ENCODE assay signal across 15 mouse cellular contexts in the genomic region with DNA sequence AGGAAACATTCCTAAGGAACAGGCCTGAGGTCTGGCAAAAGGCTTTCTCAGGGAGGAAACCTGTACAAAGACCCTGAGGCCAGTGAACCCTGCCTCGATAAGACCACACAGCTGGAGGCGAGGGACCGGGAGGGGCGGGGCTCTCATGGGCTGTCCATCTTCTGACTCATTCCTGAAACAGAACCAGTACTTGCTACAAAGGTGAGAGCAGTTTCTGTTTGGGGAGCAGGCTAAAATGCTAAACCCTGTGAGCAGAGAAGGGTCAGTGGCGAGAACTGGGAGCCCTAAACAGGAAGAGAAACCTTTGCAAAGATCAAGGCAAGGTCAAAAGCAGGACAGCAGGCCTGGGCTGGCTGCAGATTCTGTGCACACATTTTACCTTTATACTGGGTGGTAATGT. TPM values are rescaled to one million over a fixed set of nuclear protein-coding genes. Genes with fewer than 3 reads are reported as not detected.
DNase-seq lines count a peak whose midpoint lies in the region; ATAC-seq and TF ChIP-seq lines count a peak whose summit lies in the region.
"Had no signal": no experiment of that assay in that cellular context is flagged by ENCODE, and none has a peak within 500 bp of the region (broad histone marks: within the 10 kb centered on the region; RNA-seq: fewer than 3 reads in every experiment).

No protein-coding gene starts in this region.

- H3K9ac ChIP-seq in hindbrain, embryonic 14.5 days = no peak overlapping the region
- H3K9ac ChIP-seq: liver, embryonic 12.5 days had no signal

- H3K9me3 ChIP-seq in forebrain, embryonic 10.5 days = no peaks in the 10 kb centered on the region
- no peaks in the 10 kb centered on the region for H3K9me3 ChIP-seq in hindbrain, embryonic 14.5 days (ENCODE audit: control insufficient read depth, low read length)
- H3K9me3 ChIP-seq: G1E; liver, embryonic 12.5 days had no signal

- H3K4me3 ChIP-seq in layer of hippocampus, adult 2 months = no peak overlapping the region
- H3K4me3 ChIP-seq in forebrain, embryonic 10.5 days = no peak overlapping the region
- no peak overlapping the region for H3K4me3 ChIP-seq in hindbrain, embryonic 14.5 days (replicated peaks; ENCODE audit: low read length)
- H3K4me3 ChIP-seq: heart, adult 2 months; liver, embryonic 12.5 days; myocyte had no signal

- peaks cover 22% of the 10 kb centered on the region for H3K4me1 ChIP-seq in forebrain, embryonic 10.5 days
- 0 out of 2 replicates have a peak, but pooled peaks cover 2% of the 10 kb centered on the region for H3K4me1 ChIP-seq in hindbrain, embryonic 14.5 days (replicated peaks; ENCODE audit: control insufficient read depth, insufficient read depth, low read length)

- ATAC-seq in hindbrain, embryonic 14.5 days (ENCODE audit: low FRiP score) = no peak
- ATAC-seq: activated CD4-positive, CD25-positive, alpha-beta regulatory T cell, adult 4 months; hindbrain, postnatal 0 days; liver, embryonic 12.5 days had no signal

- 61% methylated on average over 5 of the region's 5 CpGs for WGBS in forebrain, embryonic 10.5 days
- 63% methylated on average over 5 of the region's 5 CpGs for WGBS in hindbrain, embryonic 14.5 days

- no peaks in the 10 kb centered on the region for H3K27me3 ChIP-seq in forebrain, embryonic 10.5 days (ENCODE audit: poor library complexity, severe bottlenecking)
- H3K27me3 ChIP-seq in hindbrain, embryonic 14.5 days (ENCODE audit: control insufficient read depth, insufficient read depth, low read length) = no peaks in the 10 kb centered on the region
- H3K27me3 ChIP-seq: liver, embryonic 12.5 days had no signal

- no peak for DNase-seq in layer of hippocampus, adult 2 months (ENCODE audit: low spot score in 2 of 2)
- no peak for DNase-seq in layer of hippocampus, postnatal 14 days (ENCODE audit: low spot score in 2 of 2)
- DNase-seq in R1 (ENCODE audit: low read depth, low spot score) = peak; percentile 75
- peak; percentile 45 for DNase-seq in kidney, postnatal 14 days
- DNase-seq in ovary, postnatal 10 days (ENCODE audit: low spot score) = no peak
- no peak for DNase-seq in forebrain, embryonic 10.5 days (ENCODE audit: extremely low spot score, low spot score)
- DNase-seq in hindbrain, embryonic 14.5 days (ENCODE audit: low spot score) = no peak
- DNase-seq: heart, adult 2 months; heart, postnatal 10 days; thymus, adult 18-20 months had no signal

- H3K27ac ChIP-seq in layer of hippocampus, adult 2 months = peak overlapping the region; percentile 48; the same call in 1 of the 2 replicates
- H3K27ac ChIP-seq in forebrain, embryonic 10.5 days = no peak overlapping the region
- no peak overlapping the region for H3K27ac ChIP-seq in hindbrain, embryonic 14.5 days
- H3K27ac ChIP-seq: heart, adult 2 months; hindbrain, postnatal 0 days; liver, embryonic 12.5 days had no signal

- H3K4me2 ChIP-seq in hindbrain, embryonic 14.5 days (replicated peaks) = no peak overlapping the region
- H3K4me2 ChIP-seq: liver, embryonic 12.5 days had no signal

- peaks cover 6% of the 10 kb centered on the region for H3K36me3 ChIP-seq in forebrain, embryonic 10.5 days (replicated peaks)
- H3K36me3 ChIP-seq in hindbrain, embryonic 14.5 days (replicated peaks; ENCODE audit: control insufficient read depth, insufficient read depth) = peaks cover 6% of the 10 kb centered on the region

- TF ChIP-seq CTCF in layer of hippocampus, adult 2 months (conservative IDR thresholded peaks at IDR 0.05) = no peak

RNA-seq across cellular contexts. Expression of gene Fnbp1, which starts 47.2 kb away (rescaled TPM):
- total RNA-seq in layer of hippocampus, adult 2 months (2021) = 100 to 1,000 TPM; 113 to 120 TPM
- total RNA-seq in layer of hippocampus, postnatal 14 days (2021) = 100 to 1,000 TPM in 1 of 2 experiments, 10 to 100 TPM in 1; 98.9 to 105 TPM
- 12.5 and 13.3 TPM in 2 replicates for polyA plus RNA-seq in forebrain, embryonic 10.5 days (2016; fragmentation: Nextera tagmentation; extraction: Ambion mirVana)
- 28.9 and 29.1 TPM in 2 replicates for polyA plus RNA-seq in hindbrain, embryonic 14.5 days (2014; fragmentation: Nextera tagmentation; extraction: Ambion mirVana)

RNA-seq across cellular contexts. Expression of gene Gpr107, which starts 57.6 kb away (rescaled TPM):
- total RNA-seq in layer of hippocampus, adult 2 months (2021) = 10 to 100 TPM; 50.5 to 53.1 TPM
- 10 to 100 TPM; 48.6 to 52.8 TPM for total RNA-seq in layer of hippocampus, postnatal 14 days (2021)
- polyA plus RNA-seq in forebrain, embryonic 10.5 days (2016; fragmentation: Nextera tagmentation; extraction: Ambion mirVana) = 28.7 and 32.8 TPM in 2 replicates
- 25.1 and 26.1 TPM in 2 replicates for polyA plus RNA-seq in hindbrain, embryonic 14.5 days (2014; fragmentation: Nextera tagmentation; extraction: Ambion mirVana)

Comparison
In these comparisons a context has a peak if more than half of its experiments do, and no peak if none do; other contexts are left out.
1. DNase-seq: peak in R1 (single experiment) and kidney, postnatal 14 days (single experiment); none in layer of hippocampus, adult 2 months (0 of 2), layer of hippocampus, postnatal 14 days (0 of 2), ovary, postnatal 10 days (single experiment), forebrain, embryonic 10.5 days (single experiment) and hindbrain, embryonic 14.5 days (single experiment).